Mouse (Mus musculus) embryonic facial prominence, embryonic 10.5 days (tissue): ENCODE data around the gene Pdgfa. TPM values are rescaled to one million over a fixed set of nuclear protein-coding genes. Genes with fewer than 3 reads are reported as not detected.

Source experiments
- DNase-seq: peaks from one replicate; pipeline ENCODE4 v3.0.0-alpha.2; 2017; ENCODE audit warnings: low spot score
- H3K27ac ChIP-seq: fragments of 300-500 bp; sonication (generic); replicated peaks from 2 replicates; pipeline ENCODE4 v1.5.1; 2016; ENCODE audit warnings: mild to moderate bottlenecking
- H3K27me3 ChIP-seq: fragments of 300-500 bp; sonication (generic); replicated peaks from 2 replicates; pipeline ENCODE4 v1.6.1; 2016; ENCODE audit warnings: low read depth, mild to moderate bottlenecking; ENCODE audit not compliant: poor library complexity, severe bottlenecking
- H3K36me3 ChIP-seq: fragments of 300-500 bp; sonication (generic); replicated peaks from 2 replicates; pipeline ENCODE4 v1.6.1; 2016; ENCODE audit warnings: mild to moderate bottlenecking, moderate library complexity
- H3K4me1 ChIP-seq: fragments of 300-500 bp; sonication (generic); 2 replicates; pipeline ENCODE4 v1.6.1; 2016
- H3K4me3 ChIP-seq: fragments of 300-500 bp; sonication (generic); 2 replicates; pipeline ENCODE4 v1.5.1; 2016; ENCODE audit warnings: mild to moderate bottlenecking, moderate library complexity
- H3K9me3 ChIP-seq: fragments of 300-500 bp; sonication (generic); 2 replicates; pipeline ENCODE4 v1.6.1; 2016; ENCODE audit warnings: mild to moderate bottlenecking
- WGBS: fragments of 180-500 bp; shearing (Covaris S2); methylation state at CpG from one replicate; pipeline ENCODE4 v1.1.7; 2016; 5-methylcytosine and 5-hydroxymethylcytosine counted together
- polyA plus RNA-seq: library from polyadenylated mRNA; unstranded; fragments of >200 nt; fragmentation: Nextera tagmentation; extraction: Ambion mirVana; gene quantifications from 2 replicates; pipeline ENCODE4 v1.2.1, GENCODE M21; 2016

Gene Pdgfa
- polyA plus RNA-seq, 1 experiment from 2014 or later: 30.8 TPM

DNA sequence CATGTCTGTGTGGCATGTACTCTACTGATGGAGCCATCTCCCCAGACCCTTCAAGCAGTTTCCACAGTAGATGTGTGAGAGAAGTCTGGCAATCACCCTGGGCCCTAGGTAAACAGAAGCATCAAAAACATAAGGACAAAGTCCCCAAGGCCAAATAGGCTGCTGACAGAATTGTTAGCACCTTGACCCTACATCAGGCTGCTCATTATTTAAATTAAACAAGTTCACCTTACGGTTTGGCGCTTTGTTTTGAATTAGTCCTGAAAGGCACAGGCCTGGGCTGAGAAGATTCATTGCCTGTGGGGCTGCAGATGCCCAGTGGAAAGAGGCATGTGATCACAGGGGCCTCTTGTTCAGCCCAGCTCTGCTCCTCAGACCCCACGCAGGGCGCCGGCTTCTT, 50.2 kb downstream of the Pdgfa start:
- Histone ChIP-seq H3K36me3 (no peaks in the 10 kb centered on the region), H3K27me3 (0 out of 2 replicates have a peak, but pooled peaks cover 4% of the 10 kb centered on the region), H3K27ac (no peak overlapping the region), H3K4me3 (no peak overlapping the region), H3K4me1 (peaks cover 29% of the 10 kb centered on the region), H3K9me3 (no peaks in the 10 kb centered on the region)
- 81% methylated on average over 5 of the region's 5 CpGs for WGBS
- DNase-seq: no peak

GRCm38 (mm10) chr5:138945011-138945410, 52.2 kb downstream of the Pdgfa start:
- WGBS: 91% methylated on average over 3 of the region's 3 CpGs
- Histone ChIP-seq H3K4me3 (no peak overlapping the region), H3K9me3 (no peaks in the 10 kb centered on the region), H3K4me1 (peaks cover 28% of the 10 kb centered on the region), H3K27me3 (0 out of 2 replicates have a peak, but pooled peaks cover 2% of the 10 kb centered on the region), H3K27ac (no peak overlapping the region), H3K36me3 (no peaks in the 10 kb centered on the region)
- DNase-seq: no peak

DNA sequence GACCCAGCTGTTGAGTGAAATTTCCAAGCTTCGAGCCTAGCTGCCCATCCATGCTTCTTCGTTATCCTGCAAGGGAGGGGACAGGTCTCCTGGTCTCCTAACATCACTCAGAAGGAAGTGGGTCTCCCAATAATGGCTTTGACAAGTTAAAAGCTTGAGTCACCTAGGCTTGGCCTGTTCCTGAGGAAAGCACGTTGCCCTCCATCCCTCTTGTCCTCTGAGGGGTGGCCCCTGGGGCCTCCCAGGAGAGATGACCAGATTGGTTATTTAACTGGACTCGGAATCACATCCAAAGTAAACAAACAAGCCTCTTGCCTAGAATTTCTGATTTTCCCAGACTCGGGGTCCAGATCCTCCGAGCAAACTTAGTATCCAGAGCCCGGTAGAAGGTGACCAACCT, 52.6 kb downstream of the Pdgfa start:
- no peaks in the 10 kb centered on the region for H3K9me3 ChIP-seq
- H3K4me3 ChIP-seq: no peak overlapping the region
- H3K27me3 ChIP-seq: no peaks in the 10 kb centered on the region
- WGBS: 82% methylated on average over 7 of the region's 7 CpGs
- H3K27ac ChIP-seq: no peak overlapping the region
- H3K4me1 ChIP-seq: peaks cover 24% of the 10 kb centered on the region
- no peaks in the 10 kb centered on the region for H3K36me3 ChIP-seq
- DNase-seq: no peak

DNA sequence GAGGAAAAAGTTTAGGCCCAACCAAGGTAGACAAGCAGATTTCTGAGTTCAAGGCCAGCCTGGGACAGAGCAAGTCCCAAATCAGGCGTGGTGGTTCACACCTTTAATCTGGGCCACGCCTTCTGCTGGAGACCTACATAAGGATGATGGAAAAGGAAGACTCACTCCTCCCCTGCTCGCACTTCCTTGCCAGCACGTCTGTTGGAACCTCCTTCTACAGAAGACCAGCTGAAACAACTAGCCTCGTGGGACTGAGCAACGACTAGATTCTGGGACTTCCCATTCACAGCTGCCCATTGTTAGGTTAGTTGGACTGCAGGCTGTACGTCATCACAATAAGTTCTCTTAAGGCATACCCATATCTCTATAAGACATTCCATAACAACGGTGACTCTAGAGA, 55.3 kb downstream of the Pdgfa start:
- Histone ChIP-seq H3K9me3 (no peaks in the 10 kb centered on the region), H3K27ac (no peak overlapping the region), H3K4me1 (peaks cover 15% of the 10 kb centered on the region), H3K36me3 (no peaks in the 10 kb centered on the region), H3K4me3 (no peak overlapping the region), H3K27me3 (no peaks in the 10 kb centered on the region)
- 81% methylated on average over 8 of the region's 8 CpGs for WGBS
- DNase-seq: no peak

- 86% methylated on average over 4 of the region's 4 CpGs for WGBS
- Histone ChIP-seq H3K36me3 (no peaks in the 10 kb centered on the region), H3K9me3 (no peaks in the 10 kb centered on the region), H3K27me3 (no peaks in the 10 kb centered on the region), H3K27ac (no peak overlapping the region), H3K4me3 (no peak overlapping the region), H3K4me1 (peaks cover 12% of the 10 kb centered on the region)
- DNase-seq: no peak
Measured at GRCm38 (mm10) chr5:138940576-138940975, 56.6 kb downstream of the Pdgfa start.

DNA sequence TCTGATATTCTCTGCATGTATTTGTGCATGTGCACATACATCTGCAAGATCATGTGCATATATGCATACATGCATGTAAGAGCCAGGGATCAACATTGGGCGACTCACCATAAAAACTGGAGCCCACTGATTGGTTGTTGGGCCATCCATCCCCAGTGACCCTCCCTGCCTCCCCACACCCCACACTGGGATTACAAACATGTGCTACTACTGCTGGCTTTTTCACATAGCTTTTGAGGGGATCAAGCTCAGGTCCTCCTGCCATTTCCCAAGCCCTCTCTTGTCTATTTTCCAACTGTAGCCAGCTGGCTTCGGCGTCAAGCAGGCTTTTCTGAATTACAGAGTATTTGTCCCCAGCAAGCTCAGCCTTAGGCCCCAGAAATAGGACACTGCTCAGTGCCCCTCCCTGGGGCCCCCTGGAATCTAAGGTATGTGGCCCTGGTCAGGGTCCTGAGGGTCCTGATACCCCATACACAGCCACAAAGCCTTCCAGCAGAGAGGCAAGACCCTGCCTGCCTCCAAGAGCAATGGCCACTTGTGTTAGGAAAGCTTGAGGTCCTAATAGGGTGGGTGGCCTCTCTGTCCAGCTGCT, 58.5 kb downstream of the Pdgfa start:
- H3K9me3 ChIP-seq: no peaks in the 10 kb centered on the region
- no peak for DNase-seq
- H3K4me1 ChIP-seq: peaks cover 21% of the 10 kb centered on the region
- 0 out of 2 replicates have a peak, but pooled peaks cover 8% of the 10 kb centered on the region for H3K27me3 ChIP-seq
- H3K27ac ChIP-seq: peak overlapping the region; percentile 66
- H3K36me3 ChIP-seq: no peaks in the 10 kb centered on the region
- WGBS: 52% methylated on average over 3 of the region's 3 CpGs
- no peak overlapping the region for H3K4me3 ChIP-seq

GRCm38 (mm10) chr5:138936399-138937089, 60.6 kb downstream of the Pdgfa start:
- Histone ChIP-seq H3K4me3 (no peak overlapping the region), H3K9me3 (no peaks in the 10 kb centered on the region), H3K36me3 (no peaks in the 10 kb centered on the region), H3K27ac (no peak overlapping the region), H3K27me3 (peaks cover 30% of the 10 kb centered on the region), H3K4me1 (peaks cover 42% of the 10 kb centered on the region)
- no peak for DNase-seq
- 77% methylated on average over 8 of the region's 8 CpGs for WGBS

- peaks cover 48% of the 10 kb centered on the region for H3K27me3 ChIP-seq
- DNase-seq: peak; percentile 36
- no peaks in the 10 kb centered on the region for H3K9me3 ChIP-seq
- H3K27ac ChIP-seq: peak overlapping the region; percentile 52
- no peak overlapping the region for H3K4me3 ChIP-seq
- WGBS: 44% methylated on average over 6 of the region's 6 CpGs
- peaks cover 53% of the 10 kb centered on the region for H3K4me1 ChIP-seq
- no peaks in the 10 kb centered on the region for H3K36me3 ChIP-seq
Measured at GRCm38 (mm10) chr5:138934540-138934939, 62.6 kb downstream of the Pdgfa start.

- Histone ChIP-seq H3K27ac (peak overlapping the region; percentile 76), H3K4me1 (peaks cover 42% of the 10 kb centered on the region), H3K36me3 (no peaks in the 10 kb centered on the region), H3K27me3 (peaks cover 48% of the 10 kb centered on the region), H3K4me3 (peak overlapping the region; percentile 38), H3K9me3 (no peaks in the 10 kb centered on the region)
- 7% methylated on average over 18 of the region's 18 CpGs for WGBS
- peak; percentile 56 for DNase-seq
Measured at GRCm38 (mm10) chr5:138932460-138933432, 64.4 kb downstream of the Pdgfa start.

DNA sequence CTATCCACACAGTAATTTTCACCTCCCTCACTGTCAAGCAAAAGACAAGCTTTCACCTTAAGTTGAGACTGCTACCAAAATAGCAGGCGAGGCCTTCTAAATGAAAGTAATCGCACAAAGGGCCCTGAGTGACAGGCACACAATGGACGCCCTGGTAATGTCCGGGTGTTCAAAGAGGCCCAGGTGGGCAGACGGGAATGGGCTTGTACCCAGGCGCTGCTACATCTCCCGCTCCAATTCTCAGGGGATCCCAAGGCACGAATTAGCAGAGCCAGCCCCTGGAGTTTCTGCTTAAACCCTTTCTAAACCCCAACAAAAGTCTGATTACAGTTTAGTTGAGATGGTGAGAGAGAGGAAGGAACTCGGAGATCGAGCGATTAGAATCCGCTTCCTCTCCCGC, 65.3 kb downstream of the Pdgfa start:
- H3K27me3 ChIP-seq: peaks cover 48% of the 10 kb centered on the region
- peak; percentile 48 for DNase-seq
- H3K9me3 ChIP-seq: no peaks in the 10 kb centered on the region
- H3K27ac ChIP-seq: peak overlapping the region; percentile 76
- peaks cover 42% of the 10 kb centered on the region for H3K4me1 ChIP-seq
- no peaks in the 10 kb centered on the region for H3K36me3 ChIP-seq
- WGBS: 5% methylated on average over 13 of the region's 13 CpGs
- peak overlapping the region; percentile 38 for H3K4me3 ChIP-seq

DNA sequence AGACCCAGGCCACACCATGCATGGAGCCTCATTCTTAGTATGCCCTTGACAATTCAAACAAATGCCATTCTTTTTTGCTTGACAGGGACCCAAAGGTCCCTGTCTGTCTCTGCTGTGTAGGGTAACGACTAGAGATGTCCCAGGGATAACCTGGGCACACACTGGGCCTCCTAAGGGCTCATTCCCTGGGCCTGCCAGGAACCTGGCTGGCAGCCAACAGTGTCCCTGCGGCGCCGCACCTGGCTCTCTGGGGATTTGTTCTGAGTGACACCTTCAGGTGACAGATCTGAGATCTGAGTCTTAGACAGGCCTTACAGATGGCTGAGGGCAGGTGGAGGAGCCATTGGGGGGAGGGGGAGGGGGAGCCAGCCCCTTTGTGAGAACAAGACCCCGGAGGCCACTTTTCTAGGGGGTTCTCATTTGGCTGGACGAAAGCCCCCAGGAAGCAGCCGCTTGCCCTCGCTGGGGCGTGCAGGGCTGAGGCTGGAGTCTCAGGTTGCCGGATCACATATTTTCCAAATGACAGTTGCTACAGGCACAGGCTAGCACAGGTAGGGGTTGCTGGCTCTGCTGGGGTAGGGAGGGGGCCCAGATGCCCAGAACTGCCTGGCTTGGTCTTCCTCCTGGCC, 67.2 kb downstream of the Pdgfa start:
- Histone ChIP-seq H3K9me3 (no peaks in the 10 kb centered on the region), H3K36me3 (no peaks in the 10 kb centered on the region), H3K27ac (peak overlapping the region; percentile 51), H3K4me1 (peaks cover 41% of the 10 kb centered on the region), H3K4me3 (no peak overlapping the region), H3K27me3 (peaks cover 48% of the 10 kb centered on the region)
- peak; percentile 58 for DNase-seq
- 68% methylated on average over 10 of the region's 10 CpGs for WGBS
